Mouse (Mus musculus) thymus, adult 2 months (tissue): ENCODE results near the gene Ccdc86.

ENCODE experiments used
- CTCF ChIP-seq: fragments of 200-500 bp; IDR thresholded peaks from 2 replicates; pipeline ENCODE4 v1.5.1; 2012; ENCODE audit warnings: mild to moderate bottlenecking, control low read depth, low read length, moderate library complexity, borderline replicate concordance; ENCODE audit not compliant: control insufficient read depth, poor library complexity, insufficient read depth; ENCODE audit errors: extremely low read depth
- POLR2A ChIP-seq: fragments of 200-500 bp; IDR thresholded peaks from 2 replicates; pipeline ENCODE4 v1.6.1; 2012; ENCODE audit warnings: mild to moderate bottlenecking, low read length, control low read depth, moderate library complexity; ENCODE audit not compliant: control insufficient read depth, poor library complexity, insufficient read depth; ENCODE audit errors: extremely low read depth

- TF ChIP-seq CTCF (no peak), POLR2A (no peak)
These were observed 32.6 kb downstream of the Ccdc86 start for GRCm38 (mm10) chr19:10916506-10916905.
